Mouse (Mus musculus): ENCODE data around the gene Ptpn3. TPM values are rescaled to one million over a fixed set of nuclear protein-coding genes. Genes with fewer than 3 reads are reported as not detected.
"Not testable (repeated sequence)": the region's sequence is repeated elsewhere in the genome, so short reads cannot be mapped to it uniquely, and the experiment has no call there.

The Ptpn3 gene
- total RNA-seq, 2 experiments from 2014 or later = 34.3 to 34.8 TPM

DNA sequence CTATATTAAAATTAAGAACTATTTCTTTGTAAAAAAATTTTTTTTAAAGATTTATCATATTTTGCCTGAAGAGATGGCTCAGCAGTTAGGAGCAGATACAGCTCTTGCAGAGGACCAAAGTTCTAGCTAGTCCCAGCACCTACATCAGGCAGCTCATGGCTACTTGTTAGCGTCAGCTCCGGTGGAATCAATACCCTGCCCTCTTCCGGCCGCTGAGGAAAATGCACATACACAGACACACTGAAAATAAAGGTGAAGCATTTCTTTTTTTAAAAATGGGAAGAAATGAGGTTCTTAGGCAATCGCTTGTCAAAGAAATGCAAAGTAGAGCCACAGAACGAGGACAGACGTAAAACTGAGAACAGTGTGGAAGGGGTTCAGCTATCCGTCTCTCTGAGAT lies 30.6 kb downstream of the Ptpn3 start:
- DNase-seq = no peak
- intact Hi-C loops (cut with DNase I) = loop anchor here (5.0 kb wide), 1 partner anchor 36 kb away; no protein-coding TSS in a partner anchor

DNA sequence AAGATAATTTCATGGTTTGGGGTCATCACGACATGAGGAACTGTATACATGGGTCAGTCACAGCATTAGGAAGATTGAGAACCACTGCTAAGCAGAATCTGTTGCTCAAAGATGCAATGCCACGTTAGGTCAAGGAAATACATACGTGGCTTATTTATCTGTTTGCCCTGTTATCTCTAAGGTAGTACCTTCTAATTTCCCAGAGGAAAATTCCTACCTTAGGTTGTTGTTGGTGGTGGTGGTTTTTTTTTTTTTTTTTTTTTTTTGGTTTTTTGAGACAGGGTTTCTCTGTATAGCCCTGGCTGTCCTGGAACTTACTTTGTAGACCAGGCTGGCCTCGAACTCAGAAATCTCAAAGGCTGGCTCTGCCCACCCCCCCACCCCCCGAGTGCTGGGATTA lies 31.1 kb downstream of the Ptpn3 start:
- intact Hi-C loops (cut with DNase I) = loop anchor here (5.0 kb wide), 1 partner anchor 37 kb away; no protein-coding TSS in a partner anchor
- not testable (repeated sequence) for DNase-seq

DNA sequence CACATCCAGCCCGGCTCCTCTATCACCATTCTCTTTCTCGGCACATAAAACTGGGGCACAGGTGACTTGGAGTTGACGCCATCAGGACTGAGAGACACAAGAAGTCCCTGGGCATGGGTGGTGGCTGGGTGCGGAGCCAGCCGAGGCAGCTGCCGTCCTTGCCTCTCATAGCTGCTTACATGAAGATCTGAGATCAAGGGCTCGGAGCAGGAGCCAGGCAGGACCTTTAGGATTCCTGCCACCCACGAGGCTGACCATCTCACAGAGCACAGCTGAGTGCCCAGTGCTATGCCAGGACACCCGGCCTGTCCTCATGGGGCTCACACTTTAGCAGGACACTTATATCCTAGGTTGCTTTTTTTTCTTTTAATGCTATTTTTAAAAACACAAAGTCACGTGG lies 32.3 kb downstream of the Ptpn3 start:
- intact Hi-C loops (cut with DNase I) = no loop called here

DNA sequence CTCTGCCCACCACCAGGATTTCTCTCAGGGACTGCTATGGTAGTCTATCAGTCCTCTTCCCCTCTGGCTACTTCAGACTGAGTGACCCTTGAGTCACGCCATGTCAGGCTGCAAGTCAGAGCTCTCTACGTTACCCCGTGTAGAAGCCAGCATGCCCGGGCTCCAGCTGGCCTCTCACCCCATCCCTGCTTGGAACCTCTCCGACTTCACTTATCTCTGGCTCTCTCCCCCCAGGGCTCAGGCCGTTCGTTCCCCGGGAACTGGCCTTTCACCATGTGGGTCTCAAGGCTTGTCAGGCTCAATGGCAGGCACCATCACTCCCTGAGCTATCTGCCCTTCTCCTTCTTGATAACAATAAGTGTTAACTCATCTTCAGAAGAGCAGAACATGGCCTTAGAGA lies 33.3 kb downstream of the Ptpn3 start:
- DNase-seq = peak; percentile 22 to 32
- intact Hi-C loops (cut with DNase I) = no loop called here

More for the DNA sequence above, 32.3 kb downstream of the Ptpn3 start:
- no peak for DNase-seq

DNA sequence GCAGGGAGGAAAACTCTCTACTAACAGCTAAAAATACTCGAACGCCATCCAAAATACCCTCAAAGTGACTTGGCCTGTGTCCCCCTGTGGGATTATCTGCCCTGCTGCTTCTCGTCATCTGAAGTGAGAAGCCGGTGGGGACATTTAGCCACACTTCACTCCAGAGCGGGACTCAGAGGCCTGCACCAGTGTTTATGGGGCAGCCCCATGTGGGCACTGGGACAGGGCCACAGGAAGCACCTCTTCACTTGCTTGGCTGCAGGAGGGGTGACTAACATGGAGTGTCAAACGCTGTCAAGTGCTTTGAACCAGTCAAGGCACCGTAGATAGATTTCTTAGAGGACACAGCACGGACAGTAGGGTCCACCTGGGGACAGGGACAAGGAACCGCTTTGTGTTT lies 35.2 kb downstream of the Ptpn3 start:
- intact Hi-C loops (cut with DNase I) = no loop called here
- DNase-seq = no peak

GRCm38 (mm10) chr4:57263695-57264094 lies 37.9 kb downstream of the Ptpn3 start:
- intact Hi-C loops (cut with DNase I) = loop anchor here (2.0 kb wide), 1 partner anchor 57 kb away; no protein-coding TSS in a partner anchor

GRCm38 (mm10) chr4:57263061-57263685 lies 38.5 kb downstream of the Ptpn3 start:
- intact Hi-C loops (cut with DNase I) = no loop called here
- peak in 1 of 2 experiments; percentile 50 for DNase-seq

More at GRCm38 (mm10) chr4:57263695-57264094, 37.9 kb downstream of the Ptpn3 start:
- DNase-seq = no peak

DNA sequence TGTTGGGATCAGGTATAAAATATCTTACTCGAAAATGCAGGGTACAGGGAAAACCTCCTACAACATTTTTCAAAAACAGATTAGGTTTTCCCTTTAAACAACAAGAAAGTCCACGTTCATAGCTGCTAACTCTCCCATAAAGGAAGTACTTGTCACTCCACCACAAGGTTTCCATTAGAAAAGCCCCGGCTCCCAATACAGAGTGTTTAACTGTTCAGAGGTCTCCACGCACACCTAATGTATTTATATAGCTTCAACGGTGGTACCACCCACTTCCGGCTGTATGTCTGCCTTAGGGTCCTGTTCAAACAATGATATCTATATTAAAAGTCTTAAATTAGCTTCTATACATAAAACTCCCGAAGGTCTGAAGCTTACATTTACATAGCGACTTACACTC lies 39.2 kb downstream of the Ptpn3 start:
- no peak for DNase-seq
- intact Hi-C loops (cut with DNase I) = no loop called here

DNA sequence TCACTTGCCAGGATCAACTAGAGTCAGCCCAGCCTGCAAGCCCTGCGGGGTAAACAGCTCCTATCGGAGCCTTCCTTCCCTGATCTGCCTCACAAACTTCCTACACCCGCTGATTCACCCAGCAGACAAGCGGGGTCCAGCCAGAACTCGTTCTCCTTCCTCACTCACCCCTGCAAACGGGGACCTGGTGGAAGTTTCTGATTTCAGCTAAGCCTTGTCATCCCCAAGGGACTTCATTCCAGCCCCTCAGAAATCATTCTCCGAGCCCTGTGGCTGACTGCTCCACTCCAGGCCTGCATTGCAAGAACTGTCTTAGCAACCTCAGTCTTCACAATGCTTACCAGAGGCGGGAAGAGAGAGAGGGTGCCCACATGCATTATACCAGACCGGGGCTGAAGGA lies 39.8 kb downstream of the Ptpn3 start:
- intact Hi-C loops (cut with DNase I) = no loop called here

GRCm38 (mm10) chr4:57258159-57259035 lies 43.2 kb downstream of the Ptpn3 start:
- DNase-seq = no peak
- intact Hi-C loops (cut with DNase I) = no loop called here

More for the DNA sequence above, 39.8 kb downstream of the Ptpn3 start:
- no peak for DNase-seq

DNA sequence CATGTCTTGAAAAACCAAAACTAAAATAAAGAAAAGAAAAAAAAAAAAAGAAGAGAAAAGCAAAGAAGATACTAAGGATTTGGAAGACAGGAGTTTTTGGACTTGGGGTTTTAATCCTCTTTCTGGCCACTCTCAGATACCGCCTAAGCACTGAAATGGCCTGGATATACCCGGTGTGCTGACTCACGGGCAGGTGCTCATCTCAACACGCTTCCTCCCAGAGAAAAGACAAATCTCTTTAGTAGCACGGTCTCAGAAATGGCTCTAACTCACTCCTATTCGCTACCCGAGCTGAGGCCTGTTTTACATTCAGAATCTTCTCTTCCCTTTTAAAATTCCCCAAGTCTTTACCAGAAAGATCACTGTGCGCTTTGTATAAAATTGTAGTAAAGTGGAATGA lies 44.2 kb downstream of the Ptpn3 start:
- intact Hi-C loops (cut with DNase I) = no loop called here

DNA sequence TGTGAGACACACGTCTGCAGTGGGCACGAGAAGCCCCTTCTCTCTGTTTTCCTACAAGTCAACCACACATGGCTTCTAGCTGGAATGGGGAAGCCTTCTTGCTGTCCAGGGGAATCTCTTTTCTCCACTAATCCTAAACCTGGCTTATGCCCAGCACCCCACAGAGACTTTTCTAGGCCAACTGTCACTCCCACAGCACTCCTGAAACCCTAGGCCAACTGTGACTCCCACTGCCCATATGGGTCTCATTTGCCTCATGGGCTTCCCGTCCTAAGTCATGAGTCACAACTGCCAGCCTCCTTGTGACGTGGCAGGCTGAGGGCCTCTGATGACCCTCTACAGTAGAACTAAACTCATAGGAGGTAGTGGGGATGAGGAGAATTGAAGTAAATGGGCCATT lies 44.9 kb downstream of the Ptpn3 start:
- intact Hi-C loops (cut with DNase I) = no loop called here
- DNase-seq = no peak

More for the DNA sequence above, 44.2 kb downstream of the Ptpn3 start:
- DNase-seq = no peak

DNA sequence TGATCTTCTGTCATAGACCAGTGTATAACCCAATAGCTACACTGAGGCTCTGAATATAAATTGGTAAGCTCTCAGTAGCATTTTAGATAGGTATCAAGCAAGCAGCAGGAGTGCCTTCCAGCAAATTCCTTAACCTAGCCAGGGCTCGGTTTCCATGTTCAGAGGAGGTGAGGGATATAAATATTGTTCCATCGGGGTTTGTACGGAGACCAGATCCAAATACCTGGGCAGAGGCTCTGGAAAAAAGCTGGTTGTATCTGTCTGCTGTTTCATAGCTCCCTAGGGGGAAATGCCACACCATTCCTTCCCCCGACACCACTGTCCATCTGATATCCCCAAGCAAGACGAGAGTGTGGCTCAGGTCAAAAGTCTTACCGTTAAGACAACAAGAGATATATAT lies 47.2 kb downstream of the Ptpn3 start:
- no peak for DNase-seq
- intact Hi-C loops (cut with DNase I) = no loop called here

- intact Hi-C loops (cut with DNase I) = no loop called here
- DNase-seq = no peak
These were observed 51.0 kb downstream of the Ptpn3 start for GRCm38 (mm10) chr4:57250636-57251035.

- intact Hi-C loops (cut with DNase I) = no loop called here
- DNase-seq = peak in 1 of 2 experiments; percentile 30
These were observed 52.5 kb downstream of the Ptpn3 start for GRCm38 (mm10) chr4:57249108-57249507.

GRCm38 (mm10) chr4:57244874-57245273 lies 56.8 kb downstream of the Ptpn3 start:
- intact Hi-C loops (cut with DNase I) = no loop called here
- no peak for DNase-seq

- no peak for DNase-seq
- intact Hi-C loops (cut with DNase I) = no loop called here
These were observed 58.3 kb downstream of the Ptpn3 start for GRCm38 (mm10) chr4:57243312-57243711.

DNA sequence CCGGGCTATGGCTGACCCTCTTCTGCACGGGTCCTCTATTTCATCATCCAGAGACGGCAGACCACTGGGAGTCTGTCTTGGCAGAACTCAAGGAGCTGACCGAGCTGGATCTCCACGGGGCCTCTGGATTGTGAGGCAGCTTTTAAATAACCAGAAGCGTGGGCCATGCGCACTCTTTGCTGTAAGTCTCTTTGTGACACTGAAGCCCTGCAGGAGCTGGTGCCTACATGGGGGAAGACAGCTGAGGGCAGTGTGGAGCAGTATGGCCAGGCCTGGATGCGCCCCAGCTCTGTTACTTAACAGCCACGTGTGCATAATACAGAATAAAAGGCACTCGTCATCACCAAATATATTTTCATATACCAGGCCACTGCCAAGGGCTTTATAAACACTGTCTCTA lies 60.7 kb downstream of the Ptpn3 start:
- DNase-seq = peak; percentile 49 to 61
- intact Hi-C loops (cut with DNase I) = no loop called here

DNA sequence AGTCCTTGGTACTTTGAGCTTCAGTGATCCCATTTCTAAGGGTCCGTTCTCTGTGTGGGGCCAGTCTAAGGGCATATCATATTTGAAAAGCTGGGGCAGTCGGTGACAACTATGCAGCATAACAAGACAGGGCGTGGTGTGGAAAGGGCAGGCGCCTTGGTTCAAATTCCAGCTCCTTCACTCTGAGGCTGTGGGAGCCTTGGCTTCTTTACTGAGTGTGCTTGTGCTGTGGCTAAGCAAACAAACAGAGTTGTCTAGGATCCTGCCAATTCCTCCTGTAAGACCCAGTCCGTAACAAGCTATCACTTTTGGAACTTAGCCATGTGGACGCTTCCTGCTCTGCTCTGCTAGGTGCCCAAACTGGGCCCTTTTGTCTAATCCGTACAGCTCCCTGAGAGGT lies 61.5 kb downstream of the Ptpn3 start:
- intact Hi-C loops (cut with DNase I) = no loop called here
- peak in 1 of 2 experiments; percentile 27 for DNase-seq

DNA sequence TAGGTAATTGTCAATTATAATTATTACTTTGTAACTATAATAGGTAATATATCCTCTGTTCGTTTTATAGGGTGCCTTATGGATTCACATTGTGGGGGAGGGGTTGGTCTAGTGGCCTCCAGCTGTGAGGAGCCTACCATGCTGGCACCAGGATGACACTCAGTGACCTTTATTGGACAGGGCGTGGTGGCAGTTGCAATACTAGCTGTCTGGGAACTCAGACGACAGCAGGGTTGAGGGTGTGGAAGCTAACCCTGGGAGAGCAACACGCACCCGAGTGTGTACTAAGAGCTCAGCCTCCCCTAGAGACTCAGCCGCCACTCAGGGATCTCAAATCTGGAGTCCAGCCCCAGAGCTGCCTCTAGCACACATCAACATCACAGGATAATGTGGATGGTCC lies 62.5 kb downstream of the Ptpn3 start:
- intact Hi-C loops (cut with DNase I) = no loop called here
- DNase-seq = no peak

DNA sequence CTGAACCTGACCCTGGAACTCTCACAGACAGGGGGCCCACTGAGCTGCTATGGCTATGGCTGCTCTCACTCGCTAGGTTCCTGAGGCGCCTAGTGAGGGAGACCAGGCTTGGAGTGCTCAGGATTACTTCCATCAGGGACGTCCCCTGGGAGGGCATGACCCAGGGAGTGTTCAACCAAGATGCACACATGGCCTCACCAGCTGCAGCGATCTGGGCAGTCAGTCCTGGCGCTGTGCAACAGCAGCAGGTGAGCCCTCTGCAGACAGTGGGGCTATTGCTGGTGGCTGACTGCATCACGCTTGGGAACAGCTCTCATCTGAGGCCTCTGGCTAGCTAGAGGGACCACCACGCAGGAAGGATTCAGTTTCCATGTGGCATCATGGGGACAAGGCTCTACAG lies 63.5 kb downstream of the Ptpn3 start:
- no peak for DNase-seq
- intact Hi-C loops (cut with DNase I) = no loop called here

GRCm38 (mm10) chr4:57236513-57236912 lies 65.1 kb downstream of the Ptpn3 start:
- intact Hi-C loops (cut with DNase I) = no loop called here
- peak; percentile 10 to 64 for DNase-seq

Measured in heart, postnatal 14 days (tissue).